Mouse (Mus musculus): ENCODE data around the gene Tars.

- TF ChIP-seq CTCF (IDR thresholded peaks at IDR 0.05; ENCODE audit: control insufficient read depth, insufficient read depth, low read length): no peak
- no peak for TF ChIP-seq POLR2A (IDR thresholded peaks at IDR 0.05; ENCODE audit: borderline replicate concordance, control insufficient read depth, low read depth, low read length)
These were observed 42.0 kb downstream of the Tars start for GRCm38 (mm10) chr15:11357501-11357900.
